Mouse (Mus musculus): ENCODE results near the gene Gsg1.

Gene Gsg1

GRCm38 (mm10) chr6:135254153-135254552 is at the start of gene Gsg1:
Gene Gsg1 (minus strand): TSS chr6:135254351.
- no peak for DNase-seq (ENCODE audit: inconsistent age in 2 of 2, low spot score in 1 of 2)

GRCm38 (mm10) chr6:135302421-135303125 is 48.4 kb upstream of the Gsg1 start:
- DNase-seq (ENCODE audit: inconsistent age in 2 of 2, low spot score in 1 of 2): peak in 1 of 2 experiments; percentile 40

- no peak for DNase-seq (ENCODE audit: inconsistent age in 2 of 2, low spot score in 1 of 2)
Measured at GRCm38 (mm10) chr6:135300469-135300868, 46.3 kb upstream of the Gsg1 start.

GRCm38 (mm10) chr6:135299024-135299550 is 44.9 kb upstream of the Gsg1 start:
- no peak for DNase-seq (ENCODE audit: inconsistent age in 2 of 2, low spot score in 1 of 2)

GRCm38 (mm10) chr6:135297570-135297969 is 43.4 kb upstream of the Gsg1 start:
- DNase-seq (ENCODE audit: inconsistent age in 2 of 2, low spot score in 1 of 2): no peak

- DNase-seq (ENCODE audit: inconsistent age in 2 of 2, low spot score in 1 of 2): peak; percentile 26 to 29
Measured at GRCm38 (mm10) chr6:135296267-135296666, 42.1 kb upstream of the Gsg1 start.

- DNase-seq (ENCODE audit: inconsistent age in 2 of 2, low spot score in 1 of 2): peak; percentile 14 to 37
Measured at GRCm38 (mm10) chr6:135295082-135295861, 41.1 kb upstream of the Gsg1 start.

- no peak for DNase-seq (ENCODE audit: inconsistent age in 2 of 2, low spot score in 1 of 2)
Measured at GRCm38 (mm10) chr6:135294150-135294549, 40.0 kb upstream of the Gsg1 start.

- DNase-seq (ENCODE audit: inconsistent age in 2 of 2, low spot score in 1 of 2): no peak
Measured at GRCm38 (mm10) chr6:135292391-135292790, 38.2 kb upstream of the Gsg1 start.

- DNase-seq (ENCODE audit: inconsistent age in 2 of 2, low spot score in 1 of 2): no peak
Measured at GRCm38 (mm10) chr6:135279856-135280255, 25.7 kb upstream of the Gsg1 start.

GRCm38 (mm10) chr6:135279286-135279685 is 25.1 kb upstream of the Gsg1 start:
- no peak for DNase-seq (ENCODE audit: inconsistent age in 2 of 2, low spot score in 1 of 2)

- no peak for DNase-seq (ENCODE audit: inconsistent age in 2 of 2, low spot score in 1 of 2)
Measured at GRCm38 (mm10) chr6:135278302-135278701, 24.2 kb upstream of the Gsg1 start.

GRCm38 (mm10) chr6:135276474-135277295 is 22.5 kb upstream of the Gsg1 start:
- DNase-seq (ENCODE audit: inconsistent age in 2 of 2, low spot score in 1 of 2): no peak

- no peak for DNase-seq (ENCODE audit: inconsistent age in 2 of 2, low spot score in 1 of 2)
Measured at GRCm38 (mm10) chr6:135275231-135275630, 21.1 kb upstream of the Gsg1 start.

- DNase-seq (ENCODE audit: inconsistent age in 2 of 2, low spot score in 1 of 2): no peak
Measured at GRCm38 (mm10) chr6:135273066-135273465, 18.9 kb upstream of the Gsg1 start.

- DNase-seq (ENCODE audit: inconsistent age in 2 of 2, low spot score in 1 of 2): no peak
Measured at GRCm38 (mm10) chr6:135271761-135272160, 17.6 kb upstream of the Gsg1 start.

- DNase-seq (ENCODE audit: inconsistent age in 2 of 2, low spot score in 1 of 2): no peak
Measured at GRCm38 (mm10) chr6:135269626-135270025, 15.5 kb upstream of the Gsg1 start.

- DNase-seq (ENCODE audit: inconsistent age in 2 of 2, low spot score in 1 of 2): no peak
Measured at GRCm38 (mm10) chr6:135268392-135268791, 14.2 kb upstream of the Gsg1 start.

- DNase-seq (ENCODE audit: inconsistent age in 2 of 2, low spot score in 1 of 2): no peak
Measured at GRCm38 (mm10) chr6:135267221-135267620, 13.1 kb upstream of the Gsg1 start.

GRCm38 (mm10) chr6:135266056-135266455 is 11.9 kb upstream of the Gsg1 start:
- DNase-seq (ENCODE audit: inconsistent age in 2 of 2, low spot score in 1 of 2): no peak

- no peak for DNase-seq (ENCODE audit: inconsistent age in 2 of 2, low spot score in 1 of 2)
Measured at GRCm38 (mm10) chr6:135264136-135264535, 10.0 kb upstream of the Gsg1 start.
